Mouse (Mus musculus) kidney, postnatal 0 days (tissue): Measurements from ENCODE around the gene Hist1h2ao. TPM values are rescaled to one million over a fixed set of nuclear protein-coding genes. Genes with fewer than 3 reads are reported as not detected.
"Not testable (repeated sequence)": the region's sequence is repeated elsewhere in the genome, so short reads cannot be mapped to it uniquely, and the experiment has no call there.

ENCODE experiments used
- ATAC-seq: fragments of 200-750 bp; cut with Nextera tagmentation; replicated peaks from 2 replicates; pipeline ENCODE4 v1.8.0; 2017; ENCODE audit warnings: low read depth, moderate number of reproducible peaks, moderate TSS enrichment, moderate library complexity; ENCODE audit not compliant: low FRiP score
- DNase-seq: peaks from one replicate; pipeline ENCODE4 v3.0.0-alpha.2; 2016; ENCODE audit warnings: low spot score
- H3K27ac ChIP-seq: fragments of 300-500 bp; sonication (generic); 2 replicates; pipeline ENCODE4 v1.5.1; 2014; ENCODE audit warnings: mild to moderate bottlenecking
- H3K27me3 ChIP-seq: fragments of 300-500 bp; sonication (generic); 2 replicates; pipeline ENCODE4 v1.6.1; 2014; ENCODE audit warnings: low read length, mixed read lengths; ENCODE audit not compliant: insufficient read depth
- H3K36me3 ChIP-seq: fragments of 300-500 bp; sonication (generic); 2 replicates; pipeline ENCODE4 v1.6.1; 2014; ENCODE audit warnings: low read length, mixed read lengths; ENCODE audit not compliant: insufficient read depth
- H3K4me1 ChIP-seq: fragments of 300-500 bp; sonication (generic); replicated peaks from 2 replicates; pipeline ENCODE4 v1.6.1; 2014; ENCODE audit warnings: antibody characterized with exemption, low read length, mixed read lengths; ENCODE audit not compliant: insufficient read depth
- H3K4me2 ChIP-seq: fragments of 300-500 bp; sonication (generic); 2 replicates; pipeline ENCODE4 v1.6.1; 2014; ENCODE audit warnings: mild to moderate bottlenecking, low read length, moderate library complexity, mixed read lengths
- H3K4me3 ChIP-seq: fragments of 300-500 bp; sonication (generic); replicated peaks from 2 replicates; pipeline ENCODE4 v1.5.1; 2014; ENCODE audit warnings: low read depth, low read length
- H3K9ac ChIP-seq: fragments of 300-500 bp; sonication (generic); 2 replicates; pipeline ENCODE4 v1.6.1; 2014; ENCODE audit warnings: low read depth, low read length
- H3K9me3 ChIP-seq: fragments of 300-500 bp; sonication (generic); replicated peaks from 2 replicates; pipeline ENCODE4 v1.6.1; 2016; ENCODE audit warnings: low read length, inconsistent platforms, mixed read lengths
- CTCF ChIP-seq: IDR thresholded peaks from 2 replicates; pipeline ENCODE4 v1.5.1; 2016; ENCODE audit warnings: antibody characterized with exemption, low read depth, mild to moderate bottlenecking, moderate library complexity
- WGBS: fragments of 180-500 bp; shearing (Covaris S2); extraction: QIAGEN DNeasy Blood & Tissue Kit; methylation state at CpG from one replicate; pipeline ENCODE4 v1.1.7; 2014; 5-methylcytosine and 5-hydroxymethylcytosine counted together
- polyA plus RNA-seq: library from polyadenylated mRNA; unstranded; fragments of >200 nt; fragmentation: Nextera tagmentation; extraction: Ambion mirVana; gene quantifications from 2 replicates; pipeline ENCODE4 v1.2.1, GENCODE M21; 2015

The Hist1h2ao gene
- polyA plus RNA-seq, 1 experiment from 2014 or later = not detected

DNA sequence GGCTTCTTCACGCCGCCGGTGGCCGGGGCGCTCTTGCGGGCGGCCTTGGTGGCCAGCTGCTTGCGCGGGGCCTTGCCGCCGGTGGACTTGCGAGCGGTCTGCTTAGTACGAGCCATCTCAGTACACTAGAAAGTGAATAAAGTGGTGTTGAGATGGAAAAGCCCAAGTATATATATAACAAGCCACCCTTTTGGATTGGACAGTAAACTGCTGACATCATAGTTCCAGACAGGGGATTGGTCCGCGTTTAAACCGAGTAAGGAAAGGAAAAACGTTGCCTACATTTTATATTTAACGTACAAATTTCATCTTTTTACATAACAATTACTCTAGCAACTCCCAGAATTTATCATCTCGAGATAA is 27.0 kb upstream of the Hist1h2ao start, which contains the start of gene Hist1h3i:
Hist1h3i (minus strand) TSS at position 116 of the 363 bp plus-strand sequence.
- no peak for TF ChIP-seq CTCF
- under 1% methylated on average over 13 of the region's 20 CpGs for whole genome bisulfite sequencing
- peak; percentile 97 for DNase-seq
- ATAC-seq = peak; percentile 62
- no peaks in the 10 kb centered on the region for H3K36me3 ChIP-seq
- H3K4me2 ChIP-seq = peak within 1 kb of the TSS; percentile 62
- no peaks in the 10 kb centered on the region for H3K4me1 ChIP-seq
- peak within 1 kb of the TSS; percentile 35 for H3K4me3 ChIP-seq
- peak within 1 kb of the TSS; percentile 61 for H3K9ac ChIP-seq
- H3K27ac ChIP-seq = peak within 1 kb of the TSS; percentile 78
- no peaks in the 10 kb centered on the region for H3K27me3 ChIP-seq
- H3K9me3 ChIP-seq = no peaks in the 10 kb centered on the region

DNA sequence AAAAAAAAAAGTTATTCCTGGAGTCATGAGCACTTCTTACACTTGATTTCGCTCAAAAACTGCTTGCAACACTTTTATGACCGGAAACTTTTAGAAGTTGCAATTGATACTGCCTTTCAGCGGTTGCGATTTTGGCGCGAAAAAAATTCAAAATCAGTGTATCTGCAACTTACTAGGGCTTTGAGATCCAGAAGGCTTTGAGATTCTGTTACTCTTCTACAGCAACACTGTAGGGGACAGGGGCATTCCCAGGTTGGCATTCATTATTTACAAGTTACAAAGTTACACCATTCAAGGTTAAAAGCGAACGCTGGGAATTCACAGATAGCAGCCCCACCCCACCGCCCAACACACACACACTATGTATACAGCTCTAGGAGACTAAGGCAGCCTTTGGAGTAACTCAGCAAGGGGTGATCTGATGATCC is 26.5 kb upstream of the Hist1h2ao start:
- H3K9ac ChIP-seq = 0 out of 2 replicates have a peak overlapping the region, but pooled peaks have one; percentile 10
- no peaks in the 10 kb centered on the region for H3K36me3 ChIP-seq
- peak overlapping the region; percentile 33 for H3K27ac ChIP-seq
- no peaks in the 10 kb centered on the region for H3K4me1 ChIP-seq
- H3K4me3 ChIP-seq = peak overlapping the region; percentile 35
- H3K27me3 ChIP-seq = no peaks in the 10 kb centered on the region
- DNase-seq (peak; percentile 75), ATAC-seq (no peak)
- no peaks in the 10 kb centered on the region for H3K9me3 ChIP-seq
- no peak for TF ChIP-seq CTCF
- 1% methylated on average over 9 of the region's 9 CpGs for WGBS
- H3K4me2 ChIP-seq = peak overlapping the region; percentile 62

DNA sequence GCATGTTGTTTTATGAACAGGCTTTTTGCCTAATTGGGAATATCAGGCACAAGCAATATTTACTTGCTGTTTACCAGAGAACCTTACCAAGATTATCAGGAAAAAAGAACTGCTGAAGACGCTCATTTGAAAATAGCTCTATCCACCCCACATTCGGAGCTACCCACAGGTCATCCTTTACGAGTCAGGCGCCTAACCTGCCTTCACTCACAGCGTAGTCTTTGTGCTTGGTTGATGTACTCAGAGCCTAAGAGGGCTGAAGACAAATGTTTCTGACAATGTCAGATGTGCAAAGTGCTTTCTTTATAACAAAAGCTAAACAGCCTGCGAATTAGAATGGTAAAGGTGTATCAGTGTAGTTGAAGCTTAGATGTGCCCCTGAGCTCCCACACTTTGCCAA is 26.0 kb upstream of the Hist1h2ao start:
- Histone ChIP-seq H3K4me2 (0 out of 2 replicates have a peak overlapping the region, but pooled peaks have one; percentile 62), H3K36me3 (no peaks in the 10 kb centered on the region), H3K9me3 (no peaks in the 10 kb centered on the region), H3K27ac (peak overlapping the region; percentile 33), H3K4me1 (no peaks in the 10 kb centered on the region), H3K4me3 (0 out of 2 replicates have a peak overlapping the region, but pooled peaks have one; percentile 35), H3K9ac (0 out of 2 replicates have a peak overlapping the region, but pooled peaks have one; percentile 10), H3K27me3 (no peaks in the 10 kb centered on the region)
- ATAC-seq (no peak), DNase-seq (no peak)
- TF ChIP-seq CTCF = no peak
- WGBS = 33% methylated on average over 6 of the region's 6 CpGs

GRCm38 (mm10) chr13:21786189-21786898 is 23.9 kb upstream of the Hist1h2ao start:
- DNase-seq (peak; percentile 38), ATAC-seq (no peak)
- no peaks in the 10 kb centered on the region for H3K36me3 ChIP-seq
- 7% methylated on average over 8 of the region's 8 CpGs for WGBS
- peak overlapping the region; percentile 80 for H3K27ac ChIP-seq
- TF ChIP-seq CTCF = no peak
- peak overlapping the region; percentile 25; the same call in 1 of the 2 replicates for H3K4me3 ChIP-seq
- H3K27me3 ChIP-seq = no peaks in the 10 kb centered on the region
- H3K4me2 ChIP-seq = peak overlapping the region; percentile 49
- no peaks in the 10 kb centered on the region for H3K4me1 ChIP-seq
- H3K9me3 ChIP-seq = no peaks in the 10 kb centered on the region
- peak overlapping the region; percentile 44; the same call in 1 of the 2 replicates for H3K9ac ChIP-seq

- DNase-seq (peak; percentile 98), ATAC-seq (peak; percentile 92)
- under 1% methylated on average over 32 of the region's 63 CpGs for WGBS
- H3K4me3 ChIP-seq = peak within 1 kb of the TSS; percentile 25; the same call in 1 of the 2 replicates
- peak within 1 kb of the TSS; percentile 80 for H3K27ac ChIP-seq
- not testable (repeated sequence) for H3K36me3 ChIP-seq, H3K4me1 ChIP-seq, H3K9me3 ChIP-seq, H3K27me3 ChIP-seq
- H3K4me2 ChIP-seq = peak within 1 kb of the TSS; percentile 49
- H3K9ac ChIP-seq = peak within 1 kb of the TSS; percentile 44; the same call in 1 of the 2 replicates
Measured at GRCm38 (mm10) chr13:21786899-21787629, 23.2 kb upstream of the Hist1h2ao start, which contains the start of the genes Hist1h2an and Hist1h2bp. Hist1h2an (minus strand) TSS chr13:21787218. Hist1h2bp (plus strand) TSS chr13:21787461.
